Mouse (Mus musculus) heart, embryonic 12.5 days (tissue): ENCODE data around the gene Ptprn2. TPM values are rescaled to one million over a fixed set of nuclear protein-coding genes. Genes with fewer than 3 reads are reported as not detected.
A peak's percentile ranks its signal among the peaks of the same experiment; 100 is the strongest.

Source experiments
- ATAC-seq: fragments of 200-750 bp; cut with Nextera tagmentation; 2 replicates; pipeline ENCODE4 v1.8.0; 2017; ENCODE audit warnings: moderate TSS enrichment, moderate library complexity; ENCODE audit not compliant: insufficient number of reproducible peaks, low FRiP score
- H3K27ac ChIP-seq: fragments of 300-500 bp; sonication (generic); 2 replicates; pipeline ENCODE4 v1.5.1; 2016; ENCODE audit warnings: mild to moderate bottlenecking, moderate library complexity; ENCODE audit not compliant: poor library complexity, severe bottlenecking
- H3K27me3 ChIP-seq: fragments of 300-500 bp; sonication (generic); replicated peaks from 2 replicates; pipeline ENCODE4 v1.6.1; 2016; ENCODE audit warnings: mild to moderate bottlenecking, moderate library complexity
- H3K36me3 ChIP-seq: fragments of 300-500 bp; sonication (generic); 2 replicates; pipeline ENCODE4 v1.6.1; 2016; ENCODE audit warnings: mild to moderate bottlenecking, moderate library complexity
- H3K4me1 ChIP-seq: fragments of 300-500 bp; sonication (generic); replicated peaks from 2 replicates; pipeline ENCODE4 v1.6.1; 2016; ENCODE audit warnings: mild to moderate bottlenecking
- H3K4me2 ChIP-seq: fragments of 300-500 bp; sonication (generic); 2 replicates; pipeline ENCODE4 v1.6.1; 2016; ENCODE audit warnings: mild to moderate bottlenecking, moderate library complexity
- H3K4me3 ChIP-seq: fragments of 300-500 bp; sonication (generic); 2 replicates; pipeline ENCODE4 v1.5.1; 2016; ENCODE audit warnings: mild to moderate bottlenecking
- H3K9ac ChIP-seq: fragments of 300-500 bp; sonication (generic); 2 replicates; pipeline ENCODE4 v1.6.1; 2016; ENCODE audit warnings: mild to moderate bottlenecking, moderate library complexity
- H3K9me3 ChIP-seq: fragments of 300-500 bp; sonication (generic); replicated peaks from 2 replicates; pipeline ENCODE4 v1.6.1; 2016; ENCODE audit warnings: mild to moderate bottlenecking, moderate library complexity
- WGBS: fragments of 180-500 bp; shearing (Covaris S2); methylation state at CpG from one replicate; pipeline ENCODE4 v1.1.7; 2016; 5-methylcytosine and 5-hydroxymethylcytosine counted together
- polyA plus RNA-seq: library from polyadenylated mRNA; unstranded; fragments of >200 nt; fragmentation: Nextera tagmentation; extraction: Ambion mirVana; gene quantifications from 2 replicates; pipeline ENCODE4 v1.2.1, GENCODE M21; 2016

Gene Ptprn2
- polyA plus RNA-seq, 1 experiment from 2014 or later: 0.05 TPM

DNA sequence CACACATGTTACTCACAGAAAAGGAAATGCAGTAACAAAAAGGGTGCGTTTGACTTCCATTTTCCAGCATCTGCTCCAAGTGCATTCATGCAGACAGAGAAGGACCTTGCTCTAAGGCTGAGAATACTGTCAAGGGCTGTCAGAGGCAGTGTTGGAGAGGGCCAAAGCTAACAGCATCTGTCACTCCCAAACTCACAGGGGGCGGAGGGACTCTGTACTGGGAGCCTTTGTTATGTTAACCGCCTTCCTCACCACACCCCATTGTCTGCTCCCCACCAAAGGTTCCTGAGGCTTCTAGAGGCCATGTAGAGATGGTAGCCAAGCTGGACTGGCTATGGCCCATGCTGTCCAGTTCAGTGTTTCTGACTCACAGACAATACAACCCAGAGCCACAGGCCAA lies 553.9 kb downstream of the Ptprn2 start:
- H3K36me3 ChIP-seq: no peaks in the 10 kb centered on the region
- H3K27ac ChIP-seq: no peak overlapping the region
- WGBS: 58% methylated on average over 3 of the region's 3 CpGs
- no peaks in the 10 kb centered on the region for H3K4me1 ChIP-seq
- no peaks in the 10 kb centered on the region for H3K27me3 ChIP-seq
- no peak for ATAC-seq
- no peak overlapping the region for H3K9ac ChIP-seq
- no peak overlapping the region for H3K4me2 ChIP-seq
- peaks cover 6% of the 10 kb centered on the region; the same call in 1 of the 2 replicates for H3K9me3 ChIP-seq
- H3K4me3 ChIP-seq: no peak overlapping the region

DNA sequence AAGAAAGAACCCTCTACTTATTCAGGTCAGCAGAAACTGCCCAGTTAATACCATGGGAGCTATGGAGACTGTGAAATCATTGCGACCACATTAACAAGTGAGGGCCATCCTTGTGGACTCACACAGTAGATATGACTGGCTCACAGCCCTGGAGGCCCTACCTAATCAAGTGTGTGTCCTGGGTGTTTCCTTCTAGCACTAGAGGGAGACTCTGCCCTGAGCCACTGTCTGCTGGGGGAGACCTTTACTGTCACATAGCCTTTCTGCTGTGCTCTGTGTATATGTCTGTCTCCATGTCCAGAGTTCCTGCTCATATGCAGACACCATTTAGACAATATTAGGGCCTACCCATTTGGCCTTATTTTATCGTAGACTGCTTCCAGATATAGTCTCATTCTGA lies 555.9 kb downstream of the Ptprn2 start:
- no peak overlapping the region for H3K27ac ChIP-seq
- WGBS: 81% methylated on average over 2 of the region's 2 CpGs
- H3K4me1 ChIP-seq: no peaks in the 10 kb centered on the region
- H3K4me2 ChIP-seq: no peak overlapping the region
- no peaks in the 10 kb centered on the region for H3K36me3 ChIP-seq
- no peak overlapping the region for H3K9ac ChIP-seq
- H3K27me3 ChIP-seq: no peaks in the 10 kb centered on the region
- ATAC-seq: no peak
- peaks cover 6% of the 10 kb centered on the region; the same call in 1 of the 2 replicates for H3K9me3 ChIP-seq
- no peak overlapping the region for H3K4me3 ChIP-seq

DNA sequence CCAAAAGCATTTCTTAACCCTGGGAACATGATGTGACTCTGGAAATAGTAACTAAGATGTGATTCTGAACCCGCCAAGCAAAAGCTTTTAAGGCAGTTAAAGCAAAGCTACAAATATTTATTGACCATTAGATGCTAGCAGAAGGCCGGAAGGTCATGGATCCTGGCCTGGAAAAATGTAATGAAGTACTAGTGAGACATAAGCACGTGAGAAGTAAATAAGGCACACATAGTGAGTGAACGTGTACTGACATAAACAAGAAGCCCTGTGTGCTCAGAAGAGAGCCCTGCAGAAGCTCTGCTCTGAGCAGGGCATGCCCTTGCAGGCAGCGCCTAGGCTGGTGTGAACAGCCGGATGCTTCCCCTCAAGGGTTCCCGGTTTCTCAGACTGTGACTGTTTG lies 557.2 kb downstream of the Ptprn2 start:
- Histone ChIP-seq H3K27me3 (no peaks in the 10 kb centered on the region), H3K4me2 (no peak overlapping the region), H3K4me1 (peaks cover 5% of the 10 kb centered on the region; the same call in 1 of the 2 replicates), H3K36me3 (no peaks in the 10 kb centered on the region), H3K4me3 (no peak overlapping the region), H3K9me3 (peaks cover 6% of the 10 kb centered on the region; the same call in 1 of the 2 replicates), H3K27ac (no peak overlapping the region), H3K9ac (no peak overlapping the region)
- no peak for ATAC-seq
- 74% methylated on average over 7 of the region's 7 CpGs for WGBS

DNA sequence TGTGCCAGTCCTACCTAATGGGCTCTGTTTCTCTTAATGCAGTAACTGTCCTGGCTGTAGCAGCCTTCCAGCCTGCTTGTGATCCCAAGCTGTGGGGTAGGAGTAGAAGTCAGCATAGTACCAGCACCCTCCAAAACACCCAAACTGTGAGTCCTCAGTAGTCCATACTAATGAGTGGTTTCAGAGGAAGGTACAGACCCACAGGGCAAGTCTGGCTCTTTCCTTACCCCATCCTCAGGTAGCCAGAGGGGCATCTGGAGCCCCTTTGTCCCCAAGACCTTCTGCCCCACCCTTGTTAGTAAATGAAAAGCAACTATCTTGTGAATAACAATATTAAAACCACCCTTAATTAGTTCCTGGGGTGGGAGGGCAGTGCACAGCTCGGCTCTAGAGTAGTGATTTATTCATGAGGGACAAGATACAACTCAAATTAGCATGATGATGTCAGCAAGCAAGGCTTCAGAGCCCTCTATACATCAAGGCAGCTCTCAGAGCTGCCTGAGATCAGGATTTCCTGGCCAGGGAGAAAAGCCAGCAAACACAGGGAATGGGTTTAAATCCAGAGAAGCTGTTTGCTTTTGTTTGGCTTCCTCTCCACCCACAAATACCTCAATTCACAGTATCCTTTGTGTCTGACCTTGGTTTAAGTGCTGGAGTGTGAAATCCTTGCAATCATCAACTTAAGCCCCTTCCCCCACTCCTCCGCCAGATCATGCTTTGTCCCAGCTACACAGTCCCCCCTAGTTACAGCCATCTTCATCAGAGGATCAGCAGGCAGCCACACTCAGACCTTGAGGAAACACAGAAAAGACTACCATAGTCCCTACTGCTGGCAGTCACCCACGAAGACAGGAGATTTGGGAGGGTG lies 562.1 kb downstream of the Ptprn2 start:
- no peak for ATAC-seq
- Histone ChIP-seq H3K27ac (no peak overlapping the region), H3K4me3 (no peak overlapping the region), H3K4me2 (no peak overlapping the region), H3K9me3 (no peaks in the 10 kb centered on the region), H3K4me1 (peaks cover 10% of the 10 kb centered on the region), H3K9ac (no peak overlapping the region), H3K27me3 (no peaks in the 10 kb centered on the region), H3K36me3 (no peaks in the 10 kb centered on the region)
- WGBS: 19% methylated on average over 3 of the region's 3 CpGs

DNA sequence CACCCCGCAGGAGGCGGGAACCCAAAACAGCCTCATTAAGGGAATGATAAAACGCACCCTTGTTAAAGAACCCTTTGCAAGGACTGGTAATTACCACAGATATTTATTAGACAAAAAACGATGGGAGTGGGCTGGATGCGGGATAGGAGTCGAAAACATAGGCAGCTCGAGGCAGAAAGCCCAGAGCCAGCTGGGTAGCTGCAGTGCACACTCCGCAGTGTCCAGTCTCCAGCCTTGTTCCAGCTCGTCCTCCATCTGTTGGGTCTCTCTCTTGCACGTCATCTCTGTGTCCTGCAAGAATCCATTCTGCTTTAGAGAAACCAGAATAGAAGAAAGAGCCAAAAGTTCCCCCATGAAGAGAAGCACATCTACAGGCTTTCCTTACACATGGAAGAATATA lies 564.3 kb downstream of the Ptprn2 start:
- no peak overlapping the region for H3K27ac ChIP-seq
- H3K9ac ChIP-seq: no peak overlapping the region
- no peaks in the 10 kb centered on the region for H3K36me3 ChIP-seq
- H3K4me2 ChIP-seq: no peak overlapping the region
- no peak overlapping the region for H3K4me3 ChIP-seq
- no peaks in the 10 kb centered on the region for H3K9me3 ChIP-seq
- H3K4me1 ChIP-seq: peaks cover 10% of the 10 kb centered on the region
- no peaks in the 10 kb centered on the region for H3K27me3 ChIP-seq
- 88% methylated on average over 10 of the region's 10 CpGs for WGBS
- no peak for ATAC-seq

DNA sequence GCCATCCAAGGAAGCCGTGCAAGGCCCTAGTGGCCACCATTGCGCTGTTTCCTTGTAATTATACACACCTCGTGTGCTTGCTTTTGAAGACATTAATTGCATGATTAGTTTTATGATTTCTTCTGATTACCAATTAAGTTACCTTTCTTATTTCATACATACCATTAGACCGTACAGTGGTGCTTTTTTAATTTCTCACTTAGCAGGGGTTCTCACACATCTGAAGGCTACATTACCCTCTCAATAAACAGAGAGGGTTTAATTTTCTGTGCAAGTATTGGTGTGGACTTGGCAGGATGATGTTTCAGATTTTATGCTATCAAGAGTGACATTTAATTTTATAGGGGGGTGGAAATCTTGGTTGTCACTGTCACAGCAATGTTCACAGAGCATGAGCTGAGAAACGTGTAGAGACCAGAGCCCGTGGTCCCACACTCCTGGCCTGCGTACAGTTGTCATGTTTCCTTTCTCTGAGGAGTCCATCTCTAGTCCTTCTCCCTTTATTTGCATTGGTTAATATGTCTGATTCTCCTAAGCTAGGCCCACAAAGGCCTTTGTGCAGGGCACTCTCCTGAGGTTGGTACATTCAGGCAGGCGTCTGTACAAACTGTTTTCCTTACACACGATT lies 567.8 kb downstream of the Ptprn2 start:
- no peak overlapping the region for H3K27ac ChIP-seq
- no peaks in the 10 kb centered on the region for H3K9me3 ChIP-seq
- no peak overlapping the region for H3K4me2 ChIP-seq
- 81% methylated on average over 9 of the region's 9 CpGs for WGBS
- no peak overlapping the region for H3K4me3 ChIP-seq
- no peak for ATAC-seq
- H3K36me3 ChIP-seq: no peaks in the 10 kb centered on the region
- no peak overlapping the region for H3K9ac ChIP-seq
- H3K4me1 ChIP-seq: peaks cover 11% of the 10 kb centered on the region
- no peaks in the 10 kb centered on the region for H3K27me3 ChIP-seq

DNA sequence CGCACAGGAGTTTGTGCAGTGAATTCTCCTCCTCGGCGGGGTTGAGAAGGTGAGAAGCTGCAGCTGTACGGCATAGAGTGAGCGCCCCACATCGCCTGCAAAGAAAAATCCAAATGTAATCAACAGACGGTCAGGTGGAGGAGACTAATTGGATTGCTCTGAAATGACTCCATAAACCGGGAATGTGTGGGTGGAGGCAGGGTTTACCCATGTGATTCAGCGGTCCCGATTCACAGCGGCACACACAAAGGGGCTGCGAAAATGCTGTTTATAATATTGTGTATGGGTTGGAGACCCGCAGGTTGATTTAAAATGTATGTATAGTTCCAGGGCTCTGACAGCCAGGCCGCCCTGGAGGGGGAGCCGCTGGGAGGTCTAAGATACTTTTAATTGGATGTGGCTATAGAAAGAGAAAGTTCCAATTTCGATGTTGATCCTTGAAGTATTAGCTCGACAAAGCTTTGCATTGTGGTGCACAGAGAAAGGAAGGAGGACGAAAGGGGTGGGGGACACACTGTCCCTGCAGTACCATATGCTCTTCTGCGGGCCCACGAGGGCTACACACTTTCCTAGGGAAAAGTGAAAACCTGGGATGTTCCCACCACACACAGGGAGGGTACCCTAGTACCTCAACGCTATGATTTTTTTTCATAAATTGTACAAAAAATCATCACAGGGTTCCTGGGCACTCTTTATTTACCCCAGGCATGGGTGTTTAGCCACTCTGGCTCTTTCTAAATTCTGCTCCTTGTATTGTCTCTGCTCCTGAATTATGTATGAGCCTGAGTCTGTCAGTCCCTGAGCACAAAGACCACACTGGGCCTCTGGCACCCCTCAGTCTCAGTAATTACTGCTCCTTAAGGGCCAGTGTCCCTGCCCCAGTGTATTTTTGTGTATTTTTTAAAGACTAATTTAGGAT lies 568.6 kb downstream of the Ptprn2 start:
- H3K9ac ChIP-seq: no peak overlapping the region
- no peak overlapping the region for H3K27ac ChIP-seq
- ATAC-seq: no peak
- 55% methylated on average over 21 of the region's 21 CpGs for WGBS
- H3K9me3 ChIP-seq: no peaks in the 10 kb centered on the region
- H3K4me3 ChIP-seq: no peak overlapping the region
- H3K4me1 ChIP-seq: peaks cover 18% of the 10 kb centered on the region
- H3K36me3 ChIP-seq: no peaks in the 10 kb centered on the region
- H3K27me3 ChIP-seq: no peaks in the 10 kb centered on the region
- no peak overlapping the region; the same call in 1 of the 2 replicates for H3K4me2 ChIP-seq

DNA sequence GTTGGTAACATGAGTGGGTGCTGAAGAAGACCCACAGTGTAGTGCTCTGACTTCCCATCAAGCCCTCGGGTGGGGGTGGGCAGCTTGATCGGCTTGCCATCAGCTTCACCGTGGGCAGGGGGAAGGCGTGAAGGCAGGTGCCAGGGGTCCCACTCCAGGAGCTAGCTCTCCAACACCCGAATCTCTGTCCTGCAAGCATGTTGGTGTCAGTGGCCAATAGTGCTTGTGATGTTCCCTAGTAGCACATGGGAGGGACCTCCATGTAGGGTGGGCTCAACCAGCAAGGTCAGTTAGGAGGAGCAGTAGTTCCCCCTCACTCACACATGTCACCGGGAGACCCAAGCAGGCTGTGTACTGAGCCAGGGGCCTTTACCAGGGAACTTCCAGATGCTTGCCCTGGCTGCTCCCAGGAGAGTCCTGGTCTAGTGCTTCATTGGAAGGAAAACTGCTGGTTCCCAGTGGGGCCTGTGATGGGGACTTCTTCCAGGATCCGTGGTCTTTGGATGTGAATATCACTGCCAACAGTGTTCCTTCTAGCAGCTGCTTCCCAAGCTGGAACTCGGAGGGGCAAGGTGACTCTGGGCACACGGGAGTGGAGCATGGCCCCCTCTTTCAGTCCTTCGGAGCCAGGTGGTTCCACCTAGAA lies 569.5 kb downstream of the Ptprn2 start:
- Histone ChIP-seq H3K4me2 (no peak overlapping the region), H3K27me3 (no peaks in the 10 kb centered on the region), H3K4me1 (peaks cover 27% of the 10 kb centered on the region), H3K27ac (no peak overlapping the region), H3K9me3 (no peaks in the 10 kb centered on the region), H3K4me3 (no peak overlapping the region), H3K36me3 (no peaks in the 10 kb centered on the region), H3K9ac (no peak overlapping the region)
- WGBS: 79% methylated on average over 10 of the region's 10 CpGs
- ATAC-seq: no peak

DNA sequence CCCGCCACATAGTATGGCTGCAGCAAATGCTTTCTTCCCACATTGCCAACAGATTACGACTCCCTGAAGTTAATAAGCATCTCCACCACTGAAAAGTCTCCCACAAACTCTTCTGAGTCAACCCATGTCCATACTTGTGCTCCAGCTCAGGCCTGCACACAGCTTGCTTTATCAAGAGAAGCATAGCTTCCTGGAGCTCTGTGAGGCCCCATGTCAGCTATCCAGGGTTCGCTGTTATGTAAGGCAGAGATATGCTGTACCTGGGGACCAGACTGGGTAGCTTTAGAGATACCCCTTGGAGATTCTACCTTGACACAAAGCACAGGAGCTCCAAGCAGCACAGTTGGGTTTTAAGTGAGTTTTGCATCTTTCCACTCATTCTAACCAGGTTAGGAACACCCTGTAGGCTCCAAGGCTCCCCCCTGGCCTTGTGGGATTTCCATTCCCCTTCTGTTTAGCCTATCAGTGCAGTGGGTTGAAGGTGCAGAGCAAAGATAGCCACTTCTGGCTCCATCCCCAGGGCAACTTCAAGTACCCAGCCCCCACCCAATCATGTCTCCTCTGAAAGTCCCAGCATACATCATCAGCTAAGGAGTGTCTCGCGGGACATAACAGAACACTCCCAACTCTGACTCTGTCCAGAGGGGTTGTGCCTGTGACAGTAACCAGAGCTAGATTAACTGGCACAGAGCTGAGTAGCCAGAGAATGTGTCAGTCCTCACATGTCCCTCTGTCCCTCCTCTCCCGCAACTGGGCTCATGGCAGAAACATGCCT lies 572.9 kb downstream of the Ptprn2 start:
- Histone ChIP-seq H3K27me3 (no peaks in the 10 kb centered on the region), H3K27ac (peak overlapping the region; percentile 15; the same call in 1 of the 2 replicates), H3K4me2 (peak overlapping the region; percentile 47), H3K4me3 (no peak overlapping the region), H3K9ac (no peak overlapping the region), H3K36me3 (no peaks in the 10 kb centered on the region), H3K9me3 (no peaks in the 10 kb centered on the region), H3K4me1 (peaks cover 27% of the 10 kb centered on the region)
- 46% methylated on average over 6 of the region's 6 CpGs for WGBS
- peak; percentile 84; the same call in 1 of the 2 replicates for ATAC-seq

DNA sequence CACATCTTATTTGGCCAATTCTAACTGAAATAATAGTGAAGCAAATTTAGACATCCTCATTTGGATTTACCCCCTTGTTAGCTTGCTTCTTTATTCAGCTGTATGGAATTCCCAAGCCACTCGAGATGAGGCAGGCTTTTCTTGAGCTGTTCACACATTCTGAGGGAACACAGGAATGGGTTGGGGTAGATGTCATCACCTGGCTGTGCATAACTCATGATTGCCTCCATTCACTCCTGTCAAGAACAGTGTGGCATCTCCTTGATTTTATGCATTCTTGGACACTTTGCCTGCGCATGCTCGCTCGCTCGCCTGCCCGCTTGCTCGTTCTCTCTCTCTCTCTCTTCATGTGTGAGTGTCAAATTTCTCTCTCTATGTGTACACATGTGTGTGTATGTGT lies 573.5 kb downstream of the Ptprn2 start:
- Histone ChIP-seq H3K36me3 (no peaks in the 10 kb centered on the region), H3K9ac (no peak overlapping the region), H3K27me3 (no peaks in the 10 kb centered on the region), H3K4me2 (peak overlapping the region; percentile 47), H3K4me1 (peaks cover 27% of the 10 kb centered on the region), H3K9me3 (no peaks in the 10 kb centered on the region), H3K4me3 (no peak overlapping the region), H3K27ac (peak overlapping the region; percentile 52)
- 46% methylated on average over 7 of the region's 7 CpGs for WGBS
- ATAC-seq: peak; percentile 66; the same call in 1 of the 2 replicates
